Mouse (Mus musculus) MEL (cell line): ENCODE measurements around the gene Zfp933. TPM values are rescaled to one million over a fixed set of nuclear protein-coding genes. Genes with fewer than 3 reads are reported as not detected.
A peak's percentile ranks its signal among the peaks of the same experiment; 100 is the strongest.
"Not testable (repeated sequence)": the region's sequence is repeated elsewhere in the genome, so short reads cannot be mapped to it uniquely, and the experiment has no call there.

ENCODE experiments used
- DNase-seq: peaks from one replicate; pipeline ENCODE4 v3.0.0; 2011; ENCODE audit warnings: low read depth, low spot score
- H3K27ac ChIP-seq: 2 replicates; pipeline ENCODE4 v1.5.1; 2012; ENCODE audit warnings: low read depth, mild to moderate bottlenecking, control low read depth, low read length, moderate library complexity; ENCODE audit not compliant: control insufficient read depth
- H3K27me3 ChIP-seq, 2 experiments: fragments of 150-350 bp in 1 of 2; sonication (generic) in 1 of 2; 2 replicates each; pipeline ENCODE4 v1.6.1; 2012; ENCODE audit warnings: low read length in 2 of 2, mild to moderate bottlenecking in 2 of 2, improper control_type of control experiment in 1 of 2, moderate library complexity in 1 of 2; ENCODE audit not compliant: insufficient read depth in 2 of 2, control insufficient read depth in 1 of 2
- H3K36me3 ChIP-seq, 2 experiments: 2 replicates each; pipeline ENCODE4 v1.6.1; 2012 to 2014; ENCODE audit warnings: low read length in 2 of 2, improper control_type of control experiment in 1 of 2, inconsistent platforms in 1 of 2, mild to moderate bottlenecking in 1 of 2; ENCODE audit not compliant: insufficient read depth in 2 of 2, control insufficient read depth in 1 of 2
- H3K4me1 ChIP-seq, 2 experiments: fragments of 150-350 bp in 1 of 2; sonication (generic) in 1 of 2; 2 replicates each; pipeline ENCODE4 v1.6.1; 2012; ENCODE audit warnings: low read length in 2 of 2, improper control_type of control experiment in 1 of 2, mild to moderate bottlenecking in 1 of 2; ENCODE audit not compliant: insufficient read depth in 2 of 2, control insufficient read depth in 1 of 2
- H3K4me3 ChIP-seq, 2 experiments: fragments of 150-350 bp in 1 of 2; sonication (generic) in 1 of 2; 2 replicates each; pipeline ENCODE4 v1.5.1; 2012; ENCODE audit warnings: low read depth in 2 of 2, low read length in 2 of 2, mild to moderate bottlenecking in 2 of 2, moderate library complexity in 2 of 2, control low read depth in 1 of 2, improper control_type of control experiment in 1 of 2; ENCODE audit not compliant: control insufficient read depth in 1 of 2, insufficient read depth in 1 of 2
- H3K79me2 ChIP-seq: 2 replicates; pipeline ENCODE4 v1.6.1; 2012; ENCODE audit warnings: mild to moderate bottlenecking, low read length, moderate library complexity; ENCODE audit not compliant: control insufficient read depth, poor library complexity, insufficient read depth
- H3K9ac ChIP-seq: 2 replicates; pipeline ENCODE4 v1.6.1; 2012; ENCODE audit warnings: low read depth, mild to moderate bottlenecking, control low read depth, low read length, moderate library complexity; ENCODE audit not compliant: control insufficient read depth, poor library complexity, severe bottlenecking
- H3K9me3 ChIP-seq: fragments of 150-350 bp; sonication (generic); replicated peaks from 2 replicates; pipeline ENCODE4 v1.6.1; 2012; ENCODE audit warnings: mild to moderate bottlenecking, low read length, improper control_type of control experiment, moderate library complexity; ENCODE audit not compliant: insufficient read depth
- CHD1 ChIP-seq: IDR thresholded peaks from 2 replicates; pipeline ENCODE4 v1.6.1; 2012; ENCODE audit warnings: low read depth, mild to moderate bottlenecking, inconsistent platforms, low read length, improper control_type of control experiment
- ELF1 ChIP-seq: IDR thresholded peaks from 2 replicates; pipeline ENCODE4 v1.6.1; 2014; ENCODE audit warnings: low read depth, mild to moderate bottlenecking, inconsistent platforms, low read length, improper control_type of control experiment, moderate library complexity
- MAFK ChIP-seq: IDR thresholded peaks from 2 replicates; pipeline ENCODE4 v1.6.1; 2011; ENCODE audit warnings: low read depth, mild to moderate bottlenecking, low read length, improper control_type of control experiment, borderline replicate concordance
- MAX ChIP-seq: IDR thresholded peaks from 2 replicates; pipeline ENCODE4 v1.6.1; 2011; ENCODE audit warnings: low read length, improper control_type of control experiment
- MEF2A ChIP-seq: IDR thresholded peaks from 2 replicates; pipeline ENCODE4 v1.6.1; 2014; ENCODE audit warnings: low read depth, mild to moderate bottlenecking, inconsistent platforms, low read length, improper control_type of control experiment; ENCODE audit not compliant: poor library complexity, insufficient replicate concordance, severe bottlenecking; ENCODE audit errors: extremely low read depth
- MXI1 ChIP-seq: IDR thresholded peaks from 2 replicates; pipeline ENCODE4 v1.6.1; 2011; ENCODE audit warnings: mild to moderate bottlenecking, low read depth, low read length, improper control_type of control experiment
- MYB ChIP-seq: IDR thresholded peaks from 2 replicates; pipeline ENCODE4 v1.6.1; 2011; ENCODE audit warnings: mild to moderate bottlenecking, low read depth, low read length, improper control_type of control experiment
- NELFE ChIP-seq: IDR thresholded peaks from 2 replicates; pipeline ENCODE4 v1.6.1; 2011; ENCODE audit warnings: low read depth, low read length, improper control_type of control experiment
- NRF1 ChIP-seq: IDR thresholded peaks from 2 replicates; pipeline ENCODE4 v1.6.1; 2014; ENCODE audit warnings: low read depth, mild to moderate bottlenecking, inconsistent platforms, low read length, improper control_type of control experiment, moderate library complexity; ENCODE audit not compliant: poor library complexity, insufficient read depth, severe bottlenecking
- POLR2A ChIP-seq, 2 experiments: IDR thresholded peaks; 2 replicates each; pipeline ENCODE4 v1.6.1; 2011 to 2012; ENCODE audit warnings: low read length in 2 of 2, mild to moderate bottlenecking in 2 of 2, control low read depth in 1 of 2, improper control_type of control experiment in 1 of 2, low read depth in 1 of 2, moderate library complexity in 1 of 2; ENCODE audit not compliant: control insufficient read depth in 1 of 2, insufficient read depth in 1 of 2, poor library complexity in 1 of 2
- POLR2AphosphoS2 ChIP-seq: IDR thresholded peaks from 2 replicates; pipeline ENCODE4 v1.6.1; 2011; ENCODE audit warnings: low read length, improper control_type of control experiment
- SMC3 ChIP-seq: IDR thresholded peaks from 2 replicates; pipeline ENCODE4 v1.6.1; 2011; ENCODE audit warnings: low read depth, low read length, improper control_type of control experiment
- TCF12 ChIP-seq: IDR thresholded peaks from 2 replicates; pipeline ENCODE4 v1.6.1; 2014; ENCODE audit warnings: low read depth, mild to moderate bottlenecking, inconsistent platforms, low read length, improper control_type of control experiment, moderate library complexity
- USF1 ChIP-seq: IDR thresholded peaks from 2 replicates; pipeline ENCODE4 v1.6.1; 2014; ENCODE audit warnings: low read depth, mild to moderate bottlenecking, inconsistent platforms, low read length, improper control_type of control experiment, moderate library complexity
- ZKSCAN1 ChIP-seq: IDR thresholded peaks from 2 replicates; pipeline ENCODE4 v1.6.1; 2012; ENCODE audit warnings: low read depth, mild to moderate bottlenecking, inconsistent platforms, low read length, improper control_type of control experiment, moderate library complexity
- ZMIZ1 ChIP-seq: IDR thresholded peaks from 2 replicates; pipeline ENCODE4 v1.6.1; 2012; ENCODE audit warnings: low read depth, mild to moderate bottlenecking, inconsistent platforms, low read length, improper control_type of control experiment, moderate library complexity
- polyA plus RNA-seq, 2 experiments: library from polyadenylated mRNA; stranded (reverse) in 1 of 2; unstranded in 1 of 2; fragments of >175 nt in 1 of 2; fragments of >200 nt in 1 of 2; gene quantifications; 2 replicates each; pipeline versions ENCODE4 v1.2.1 to v1.2.4; 2012; ENCODE audit warnings: low replicate concordance in 2 of 2, low read depth in 1 of 2; ENCODE audit not compliant: insufficient read length in 2 of 2, insufficient read depth in 1 of 2, missing spikeins in 1 of 2
- total RNA-seq: library from RNA; depleted of rRNA; stranded (reverse); fragments of 300-350 nt; gene quantifications from 2 replicates; pipeline ENCODE4 v1.2.3, GENCODE M21; 2012

Gene Zfp933
- total and polyA plus RNA-seq, 3 experiments, result 4.0 to 353 (median 4.7) TPM

- no peak for TF ChIP-seq MEF2A
- no peak for TF ChIP-seq SMC3
- TF ChIP-seq NRF1, result no peak
- TF ChIP-seq USF1, result no peak
- TF ChIP-seq MYB, result no peak
- TF ChIP-seq MAX, result peak; percentile 75
- TF ChIP-seq NELFE, result peak; percentile 64
- TF ChIP-seq POLR2A (IDR thresholded peaks at IDR 0.05; ENCODE audit: control insufficient read depth in 1 of 2, insufficient read depth in 1 of 2, low read depth in 1 of 2, low read length in 2 of 2, poor library complexity in 1 of 2), result peak in 1 of 2 experiments; percentile 78; a peak in 3 of 4 replicates
- no peak; the same call in 1 of the 2 replicates for TF ChIP-seq POLR2AphosphoS2
- no peak for TF ChIP-seq CHD1
- TF ChIP-seq MAFK, result no peak
- TF ChIP-seq ZMIZ1, result 0 out of 2 replicates have a peak, but pooled peaks have one; percentile 34
These were observed 20.4 kb upstream of the Zfp933 start, which contains the start of the genes Miip and Fv1 (continued) for GRCm38 (mm10) chr4:147868450-147869031.

GRCm38 (mm10) chr4:147867563-147868449 lies 19.6 kb upstream of the Zfp933 start:
- Histone ChIP-seq H3K79me2 (peaks cover 24% of the 10 kb centered on the region), H3K36me3 (no peaks in the 10 kb centered on the region; a peak in 1 of 4 replicates), H3K27me3 (no peaks in the 10 kb centered on the region), H3K4me1 (peaks cover 5 to 20% of the 10 kb centered on the region in 2 experiments; a peak in 3 of 4 replicates), H3K9me3 (no peaks in the 10 kb centered on the region), H3K27ac (peak overlapping the region; percentile 46), H3K4me3 (peak overlapping the region; percentile 88 to 94), H3K9ac (peak overlapping the region; percentile 80)
- peak; percentile 41; the same call in 1 of the 2 replicates for TF ChIP-seq MAX
- no peak for TF ChIP-seq ZKSCAN1
- 0 out of 2 replicates have a peak, but pooled peaks have one; percentile 15 for TF ChIP-seq NELFE
- 0 out of 2 replicates have a peak, but pooled peaks have one; percentile 15 for TF ChIP-seq ELF1
- 0 out of 2 replicates have a peak, but pooled peaks have one; percentile 6 for TF ChIP-seq TCF12
- TF ChIP-seq MXI1, result peak; percentile 68
- peak; percentile 29 for DNase-seq

- not testable (repeated sequence) for H3K27ac ChIP-seq, H3K9ac ChIP-seq, H3K36me3 ChIP-seq, DNase-seq, H3K9me3 ChIP-seq, H3K4me3 ChIP-seq, H3K27me3 ChIP-seq
- H3K4me1 ChIP-seq, result peaks cover 5 to 14% of the 10 kb centered on the region in 2 experiments; a peak in 3 of 4 replicates
- peaks cover 18% of the 10 kb centered on the region for H3K79me2 ChIP-seq
These were observed 18.6 kb upstream of the Zfp933 start for GRCm38 (mm10) chr4:147866793-147867192.
